Mouse (Mus musculus) heart, embryonic 16.5 days (tissue): ENCODE results near the gene Ptf1a. TPM values are rescaled to one million over a fixed set of nuclear protein-coding genes. Genes with fewer than 3 reads are reported as not detected.

Experiments used
- ATAC-seq: fragments of 200-750 bp; cut with Nextera tagmentation; replicated peaks from 2 replicates; pipeline ENCODE4 v1.8.0; 2017; ENCODE audit warnings: moderate number of reproducible peaks; ENCODE audit not compliant: insufficient read depth, low FRiP score; ENCODE audit errors: extremely low read depth
- H3K27ac ChIP-seq: fragments of 300-500 bp; sonication (generic); 2 replicates; pipeline ENCODE4 v1.5.1; 2014; ENCODE audit warnings: mild to moderate bottlenecking, low read length, control low read depth, moderate library complexity
- H3K27me3 ChIP-seq: fragments of 300-500 bp; sonication (generic); 2 replicates; pipeline ENCODE4 v1.6.1; 2014; ENCODE audit warnings: low read length, mixed read lengths; ENCODE audit not compliant: control insufficient read depth, insufficient read depth
- H3K36me3 ChIP-seq: fragments of 300-500 bp; sonication (generic); 2 replicates; pipeline ENCODE4 v1.6.1; 2014; ENCODE audit not compliant: control insufficient read depth, insufficient read depth
- H3K4me1 ChIP-seq: fragments of 300-500 bp; sonication (generic); 2 replicates; pipeline ENCODE4 v1.6.1; 2014; ENCODE audit warnings: low read length, mixed read lengths; ENCODE audit not compliant: control insufficient read depth, insufficient read depth
- H3K4me2 ChIP-seq: fragments of 300-500 bp; sonication (generic); 2 replicates; pipeline ENCODE4 v1.6.1; 2014; ENCODE audit warnings: low read depth, mild to moderate bottlenecking, control low read depth, low read length
- H3K4me3 ChIP-seq: fragments of 300-500 bp; sonication (generic); 2 replicates; pipeline ENCODE4 v1.5.1; 2014; ENCODE audit warnings: mild to moderate bottlenecking, control low read depth, low read length
- H3K9ac ChIP-seq: fragments of 300-500 bp; sonication (generic); 2 replicates; pipeline ENCODE4 v1.6.1; 2014; ENCODE audit warnings: low read length, control low read depth
- H3K9me3 ChIP-seq: fragments of 300-500 bp; sonication (generic); replicated peaks from 2 replicates; pipeline ENCODE4 v1.6.1; 2016; ENCODE audit warnings: low read length; ENCODE audit not compliant: control insufficient read depth
- WGBS: fragments of 180-500 bp; shearing (Covaris S2); extraction: QIAGEN DNeasy Blood & Tissue Kit; methylation state at CpG from one replicate; pipeline ENCODE4 v1.1.7; 2014; 5-methylcytosine and 5-hydroxymethylcytosine counted together
- polyA plus RNA-seq: library from polyadenylated mRNA; unstranded; fragments of >200 nt; fragmentation: Nextera tagmentation; extraction: Ambion mirVana; gene quantifications from 2 replicates; pipeline ENCODE4 v1.2.1, GENCODE M21; 2015

Gene Ptf1a
- polyA plus RNA-seq, 1 experiment from 2014 or later = not detected

- H3K36me3 ChIP-seq = no peaks in the 10 kb centered on the region
- no peak overlapping the region for H3K9ac ChIP-seq
- no peak overlapping the region for H3K27ac ChIP-seq
- H3K4me3 ChIP-seq = no peak overlapping the region
- no peaks in the 10 kb centered on the region for H3K4me1 ChIP-seq
- no peak for ATAC-seq
- no peaks in the 10 kb centered on the region for H3K9me3 ChIP-seq
- WGBS = 74% methylated on average over 6 of the region's 6 CpGs
- no peak overlapping the region for H3K4me2 ChIP-seq
- peaks cover 9% of the 10 kb centered on the region for H3K27me3 ChIP-seq
These were observed 22.4 kb upstream of the Ptf1a start for GRCm38 (mm10) chr2:19423086-19423485.

GRCm38 (mm10) chr2:19429031-19429430 is 16.4 kb upstream of the Ptf1a start:
- H3K27me3 ChIP-seq = peaks cover 57% of the 10 kb centered on the region
- no peak for ATAC-seq
- H3K4me2 ChIP-seq = no peak overlapping the region
- no peaks in the 10 kb centered on the region for H3K4me1 ChIP-seq
- H3K36me3 ChIP-seq = no peaks in the 10 kb centered on the region
- no peak overlapping the region for H3K4me3 ChIP-seq
- no peaks in the 10 kb centered on the region for H3K9me3 ChIP-seq
- no peak overlapping the region for H3K9ac ChIP-seq
- H3K27ac ChIP-seq = no peak overlapping the region
- 5% methylated on average over 10 of the region's 10 CpGs for WGBS

- H3K9me3 ChIP-seq = no peaks in the 10 kb centered on the region
- H3K4me3 ChIP-seq = no peak overlapping the region
- no peak overlapping the region for H3K4me2 ChIP-seq
- H3K9ac ChIP-seq = no peak overlapping the region
- ATAC-seq = no peak
- H3K27me3 ChIP-seq = peaks cover 65% of the 10 kb centered on the region
- no peaks in the 10 kb centered on the region for H3K36me3 ChIP-seq
- H3K4me1 ChIP-seq = no peaks in the 10 kb centered on the region
- H3K27ac ChIP-seq = no peak overlapping the region
- 5% methylated on average over 31 of the region's 31 CpGs for WGBS
These were observed 15.5 kb upstream of the Ptf1a start for GRCm38 (mm10) chr2:19429691-19430690.

GRCm38 (mm10) chr2:19430746-19431145 is 14.7 kb upstream of the Ptf1a start:
- peaks cover 72% of the 10 kb centered on the region for H3K27me3 ChIP-seq
- H3K4me1 ChIP-seq = no peaks in the 10 kb centered on the region
- H3K4me2 ChIP-seq = peak overlapping the region; percentile 48
- no peaks in the 10 kb centered on the region for H3K36me3 ChIP-seq
- no peaks in the 10 kb centered on the region for H3K9me3 ChIP-seq
- no peak overlapping the region for H3K9ac ChIP-seq
- 1% methylated on average over 33 of the region's 33 CpGs for WGBS
- no peak for ATAC-seq
- H3K4me3 ChIP-seq = peak overlapping the region; percentile 26
- H3K27ac ChIP-seq = no peak overlapping the region

GRCm38 (mm10) chr2:19431186-19431585 is 14.3 kb upstream of the Ptf1a start:
- Histone ChIP-seq H3K36me3 (no peaks in the 10 kb centered on the region), H3K9ac (no peak overlapping the region), H3K4me3 (peak overlapping the region; percentile 26), H3K4me2 (peak overlapping the region; percentile 48), H3K27ac (no peak overlapping the region), H3K4me1 (no peaks in the 10 kb centered on the region), H3K27me3 (peaks cover 72% of the 10 kb centered on the region), H3K9me3 (no peaks in the 10 kb centered on the region)
- ATAC-seq = no peak
- WGBS = 1% methylated on average over 18 of the region's 18 CpGs

GRCm38 (mm10) chr2:19431614-19432323 is 13.7 kb upstream of the Ptf1a start:
- WGBS = 4% methylated on average over 41 of the region's 41 CpGs
- no peak for ATAC-seq
- Histone ChIP-seq H3K27me3 (peaks cover 72% of the 10 kb centered on the region), H3K27ac (no peak overlapping the region), H3K4me3 (peak overlapping the region; percentile 14; the same call in 1 of the 2 replicates), H3K4me2 (peak overlapping the region; percentile 15; the same call in 1 of the 2 replicates), H3K4me1 (no peaks in the 10 kb centered on the region), H3K9ac (no peak overlapping the region), H3K9me3 (no peaks in the 10 kb centered on the region), H3K36me3 (no peaks in the 10 kb centered on the region)

GRCm38 (mm10) chr2:19444346-19444745 is 1.1 kb upstream of the Ptf1a start:
- Histone ChIP-seq H3K9me3 (no peaks in the 10 kb centered on the region), H3K9ac (no peak overlapping the region), H3K4me2 (no peak overlapping the region), H3K4me3 (no peak overlapping the region), H3K27me3 (peaks cover 80% of the 10 kb centered on the region), H3K36me3 (no peaks in the 10 kb centered on the region), H3K27ac (no peak overlapping the region), H3K4me1 (peaks cover 7% of the 10 kb centered on the region)
- WGBS = 8% methylated on average over 9 of the region's 9 CpGs
- no peak for ATAC-seq

- Histone ChIP-seq H3K27ac (no peak overlapping the region), H3K9me3 (no peaks in the 10 kb centered on the region), H3K4me1 (peaks cover 7% of the 10 kb centered on the region), H3K9ac (no peak overlapping the region), H3K27me3 (peaks cover 96% of the 10 kb centered on the region), H3K4me3 (peak overlapping the region; percentile 36), H3K4me2 (peak overlapping the region; percentile 55), H3K36me3 (no peaks in the 10 kb centered on the region)
- no peak for ATAC-seq
- WGBS = 1% methylated on average over 67 of the region's 67 CpGs
These were observed 523 bp downstream of the Ptf1a start for GRCm38 (mm10) chr2:19445871-19446501.
